Mouse (Mus musculus): ENCODE results near the gene Lmntd1. TPM values are rescaled to one million over a fixed set of nuclear protein-coding genes. Genes with fewer than 3 reads are reported as not detected.
"Not testable (repeated sequence)": the region's sequence is repeated elsewhere in the genome, so short reads cannot be mapped to it uniquely, and the experiment has no call there.

Lmntd1 gene
- polyA plus RNA-seq, 1 experiment from 2014 or later = 16.8 TPM

DNA sequence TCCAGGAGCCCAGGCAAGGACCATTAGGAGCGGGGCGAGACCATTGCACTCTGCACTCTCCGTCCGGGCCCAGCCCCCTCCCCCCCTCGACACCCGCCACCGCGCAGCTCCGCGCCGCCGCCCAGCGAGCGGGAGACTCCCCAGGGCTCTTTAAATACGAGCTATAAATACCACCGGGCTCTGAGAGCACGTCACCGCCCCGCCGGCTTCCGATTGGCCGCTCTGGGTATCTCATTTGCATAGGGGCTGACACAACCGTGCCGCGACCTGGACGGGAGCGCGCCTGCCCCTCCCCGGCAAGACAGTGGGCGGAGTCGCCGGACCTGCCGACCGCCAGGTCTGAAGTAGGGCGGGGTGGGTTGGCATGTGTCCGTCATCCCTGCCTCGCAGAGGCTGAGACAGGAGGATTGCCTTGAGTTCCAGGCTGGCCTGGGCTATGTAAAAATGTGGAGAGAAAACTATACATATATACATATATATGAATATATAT, 273.4 kb downstream of the Lmntd1 start:
- Histone ChIP-seq H3K27me3 (ENCODE audit: control insufficient read depth, insufficient read depth, low read length) (peaks cover 5% of the 10 kb centered on the region; the same call in 1 of the 2 replicates), H3K4me3 (ENCODE audit: low read length) (peak overlapping the region; percentile 63), H3K4me1 (ENCODE audit: control insufficient read depth, insufficient read depth, low read length) (peaks cover 13% of the 10 kb centered on the region), H3K4me2 (ENCODE audit: low read depth, low read length) (peak overlapping the region; percentile 96), H3K9me3 (replicated peaks; ENCODE audit: control insufficient read depth, low read length) (no peaks in the 10 kb centered on the region), H3K36me3 (ENCODE audit: control insufficient read depth, insufficient read depth) (no peaks in the 10 kb centered on the region), H3K9ac (ENCODE audit: low read length) (peak overlapping the region; percentile 76), H3K27ac (ENCODE audit: low read length) (peak overlapping the region; percentile 92)
- ATAC-seq (replicated peaks; ENCODE audit: extremely low read depth, insufficient read depth, low FRiP score) = peak; percentile 96
- WGBS = 0% methylated on average over 37 of the region's 37 CpGs

DNA sequence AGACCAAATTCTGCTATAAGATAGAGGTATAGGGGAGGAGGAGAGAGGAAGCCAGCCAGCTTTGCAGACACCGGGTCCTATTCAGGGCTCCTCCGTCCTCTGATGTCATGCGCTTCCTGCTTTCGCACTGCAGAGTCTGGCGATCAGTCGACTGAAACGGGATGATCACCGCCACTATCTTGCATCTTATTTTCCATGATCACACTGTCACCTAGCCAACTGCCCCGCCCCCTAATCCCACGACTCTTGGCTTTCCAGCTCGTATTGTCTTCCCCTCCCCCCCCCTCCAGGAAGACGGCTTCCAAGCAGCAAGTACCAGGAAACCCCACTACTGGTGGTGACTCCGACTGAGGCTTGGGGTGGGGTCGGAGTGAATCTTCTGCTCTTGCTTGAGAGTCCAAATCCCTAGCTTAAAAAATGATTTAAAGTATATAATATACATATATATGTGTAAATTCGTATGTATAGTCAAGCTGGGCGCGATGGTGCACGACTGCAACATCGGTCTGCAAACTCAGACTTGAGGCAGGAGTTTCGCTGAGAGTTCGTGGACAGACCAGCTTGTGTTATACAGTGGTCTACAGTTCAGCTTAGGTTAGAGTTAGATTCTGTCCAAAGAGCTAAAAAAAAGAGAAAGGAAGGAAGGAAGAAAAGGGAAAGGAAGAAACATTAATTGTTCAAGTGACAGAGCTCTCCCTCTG, 274.0 kb downstream of the Lmntd1 start:
- H3K9ac ChIP-seq (ENCODE audit: low read length) = peak overlapping the region; percentile 76

DNA sequence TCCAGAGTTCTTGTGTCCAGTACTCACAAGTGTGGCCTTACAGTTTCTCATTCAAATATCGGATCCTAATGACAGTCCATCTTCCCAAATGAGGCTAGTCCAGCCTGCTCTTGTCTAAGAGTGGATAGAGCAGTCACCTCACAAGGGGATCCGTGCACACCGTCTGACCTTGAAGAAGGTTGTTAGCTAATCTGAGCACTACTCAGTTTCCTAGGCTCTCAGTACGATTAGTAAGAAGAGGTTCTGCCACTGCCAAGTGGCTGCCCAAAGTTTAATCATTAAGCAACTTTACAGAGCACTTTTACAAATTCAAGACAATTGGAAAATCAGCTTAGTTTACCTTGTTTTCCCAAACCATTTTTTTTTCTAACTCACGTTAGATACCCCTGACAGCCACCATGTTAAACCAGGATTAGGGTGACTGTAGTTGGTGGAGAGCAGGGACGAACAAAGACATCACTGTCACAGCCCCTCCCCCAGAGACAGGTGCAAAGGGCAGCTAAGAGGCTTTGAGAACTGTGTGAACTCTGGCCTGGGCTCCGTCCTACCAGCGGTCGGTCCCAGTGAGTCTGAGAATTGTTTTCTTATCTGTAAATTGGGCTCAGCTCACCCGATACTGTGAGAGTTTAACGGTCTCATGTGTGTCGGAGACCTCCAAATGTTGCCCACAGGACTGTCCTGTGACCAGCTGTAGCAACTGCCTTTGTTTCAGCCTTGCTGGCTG, 275.4 kb downstream of the Lmntd1 start:
- H3K4me3 ChIP-seq (ENCODE audit: low read length) = no peak overlapping the region
- no peak overlapping the region for H3K4me2 ChIP-seq (ENCODE audit: low read depth, low read length)
- H3K9ac ChIP-seq (ENCODE audit: low read length) = no peak overlapping the region
- peaks cover 6% of the 10 kb centered on the region for H3K27me3 ChIP-seq (ENCODE audit: control insufficient read depth, insufficient read depth, low read length)
- no peak for ATAC-seq (replicated peaks; ENCODE audit: extremely low read depth, insufficient read depth, low FRiP score)
- no peak overlapping the region for H3K27ac ChIP-seq (ENCODE audit: low read length)
- no peaks in the 10 kb centered on the region for H3K36me3 ChIP-seq (ENCODE audit: control insufficient read depth, insufficient read depth)
- WGBS = 54% methylated on average over 12 of the region's 12 CpGs
- H3K4me1 ChIP-seq (ENCODE audit: control insufficient read depth, insufficient read depth, low read length) = peaks cover 15% of the 10 kb centered on the region
- no peaks in the 10 kb centered on the region for H3K9me3 ChIP-seq (replicated peaks; ENCODE audit: control insufficient read depth, low read length)

More for the DNA sequence above, 274.0 kb downstream of the Lmntd1 start:
- Histone ChIP-seq H3K4me3 (ENCODE audit: low read length) (peak overlapping the region; percentile 63), H3K36me3 (ENCODE audit: control insufficient read depth, insufficient read depth) (no peaks in the 10 kb centered on the region), H3K4me1 (ENCODE audit: control insufficient read depth, insufficient read depth, low read length) (peaks cover 15% of the 10 kb centered on the region), H3K9me3 (replicated peaks; ENCODE audit: control insufficient read depth, low read length) (no peaks in the 10 kb centered on the region), H3K4me2 (ENCODE audit: low read depth, low read length) (peak overlapping the region; percentile 96), H3K27ac (ENCODE audit: low read length) (peak overlapping the region; percentile 92), H3K27me3 (ENCODE audit: control insufficient read depth, insufficient read depth, low read length) (peaks cover 5% of the 10 kb centered on the region; the same call in 1 of the 2 replicates)
- WGBS = under 1% methylated on average over 21 of the region's 21 CpGs
- peak; percentile 35 for ATAC-seq (replicated peaks; ENCODE audit: extremely low read depth, insufficient read depth, low FRiP score)

DNA sequence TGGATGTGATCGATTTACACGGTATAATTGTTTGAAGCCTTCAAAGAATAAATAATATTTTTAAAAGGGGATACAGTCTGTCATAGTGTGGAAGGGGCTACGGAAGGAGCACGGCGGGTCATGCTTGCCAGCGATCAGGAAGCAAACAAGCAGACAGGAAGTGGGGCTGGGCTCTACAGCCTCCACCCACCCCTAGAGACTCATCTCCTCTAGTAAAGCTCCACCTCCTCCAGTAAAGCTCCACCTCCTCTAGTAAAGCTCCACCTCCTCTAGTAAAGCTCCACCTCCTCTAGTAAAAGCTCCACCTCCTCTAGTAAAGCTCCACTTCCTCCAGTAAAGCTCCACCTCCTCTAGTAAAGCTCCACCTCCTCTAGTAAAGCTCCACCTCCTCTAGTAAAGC, 276.6 kb downstream of the Lmntd1 start:
- H3K4me2 ChIP-seq (ENCODE audit: low read depth, low read length); H3K4me3 ChIP-seq (ENCODE audit: low read length); H3K27ac ChIP-seq (ENCODE audit: low read length); ATAC-seq (replicated peaks; ENCODE audit: extremely low read depth, insufficient read depth, low FRiP score); H3K9ac ChIP-seq (ENCODE audit: low read length); H3K9me3 ChIP-seq (replicated peaks; ENCODE audit: control insufficient read depth, low read length); H3K27me3 ChIP-seq (ENCODE audit: control insufficient read depth, insufficient read depth, low read length); H3K36me3 ChIP-seq (ENCODE audit: control insufficient read depth, insufficient read depth): not testable (repeated sequence)
- WGBS = 83% methylated on average over 6 of the region's 6 CpGs
- peaks cover 15% of the 10 kb centered on the region for H3K4me1 ChIP-seq (ENCODE audit: control insufficient read depth, insufficient read depth, low read length)

DNA sequence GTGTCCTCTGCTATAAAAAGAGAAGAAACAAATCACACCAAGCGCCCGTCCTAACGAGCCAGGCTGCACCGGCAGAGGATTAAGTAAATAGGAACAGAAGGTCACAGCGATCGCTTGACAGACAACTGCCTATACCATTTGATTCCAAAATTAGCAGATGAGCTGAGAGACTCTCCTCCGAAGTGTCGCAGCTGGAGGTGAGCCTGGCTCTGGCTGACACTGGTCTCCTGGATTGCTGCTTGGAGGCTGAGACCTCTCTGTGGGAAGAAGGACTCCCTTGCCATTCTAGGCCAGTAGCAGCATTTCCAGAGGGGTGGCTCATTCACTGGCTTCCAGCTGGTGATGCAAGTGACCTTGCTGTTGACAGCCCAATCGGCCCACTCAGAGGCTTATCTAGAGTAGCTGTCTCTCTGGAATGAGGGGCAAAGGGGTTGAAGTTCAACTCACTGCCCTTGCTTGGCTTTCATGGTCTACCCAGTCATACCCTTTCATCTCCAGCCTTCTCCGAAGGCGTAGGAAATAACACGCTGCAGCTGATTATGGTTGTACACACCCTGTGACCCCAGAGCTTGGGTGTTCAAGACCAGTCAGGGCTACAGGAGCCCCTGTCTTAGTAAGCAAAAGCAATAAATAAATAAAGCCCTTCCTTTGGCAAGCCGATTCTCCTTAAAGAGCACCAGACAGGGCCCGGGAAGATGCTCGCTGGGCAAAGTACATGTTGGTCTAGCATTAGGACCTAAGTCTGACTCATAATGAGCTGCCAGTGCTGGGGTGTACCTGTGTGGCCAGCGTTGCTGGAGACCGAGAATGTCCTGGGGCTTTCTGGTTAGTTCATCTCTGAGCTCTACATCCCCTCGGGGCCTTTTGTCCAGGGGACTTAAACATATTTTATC, 278.0 kb downstream of the Lmntd1 start:
- Histone ChIP-seq H3K4me3 (ENCODE audit: low read length) (no peak overlapping the region), H3K9ac (ENCODE audit: low read length) (no peak overlapping the region), H3K27ac (ENCODE audit: low read length) (no peak overlapping the region), H3K4me2 (ENCODE audit: low read depth, low read length) (peak overlapping the region; percentile 43), H3K4me1 (ENCODE audit: control insufficient read depth, insufficient read depth, low read length) (peaks cover 15% of the 10 kb centered on the region), H3K9me3 (replicated peaks; ENCODE audit: control insufficient read depth, low read length) (no peaks in the 10 kb centered on the region), H3K36me3 (ENCODE audit: control insufficient read depth, insufficient read depth) (no peaks in the 10 kb centered on the region), H3K27me3 (ENCODE audit: control insufficient read depth, insufficient read depth, low read length) (peaks cover 11% of the 10 kb centered on the region)
- no peak for ATAC-seq (replicated peaks; ENCODE audit: extremely low read depth, insufficient read depth, low FRiP score)
- WGBS = 42% methylated on average over 18 of the region's 18 CpGs

DNA sequence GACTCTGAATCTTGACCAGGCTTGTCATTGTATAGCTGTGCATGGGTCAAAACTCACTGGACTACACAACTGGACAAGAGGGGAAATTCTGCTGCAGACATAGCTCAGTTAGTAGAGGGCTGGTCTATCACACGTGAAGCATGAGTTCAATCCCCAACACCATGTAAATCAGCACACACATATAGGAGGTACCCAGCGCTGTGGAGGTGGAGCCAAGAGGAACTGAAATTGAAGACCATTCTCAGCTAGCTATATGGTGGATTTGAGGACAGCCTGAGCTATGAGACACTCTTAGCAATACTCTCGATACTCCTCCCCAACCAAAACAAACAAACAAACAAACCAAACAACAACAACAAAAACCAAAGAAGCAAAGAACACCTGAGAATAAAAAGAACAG, 279.9 kb downstream of the Lmntd1 start:
- Histone ChIP-seq H3K9me3 (replicated peaks; ENCODE audit: control insufficient read depth, low read length) (no peaks in the 10 kb centered on the region), H3K27me3 (ENCODE audit: control insufficient read depth, insufficient read depth, low read length) (peaks cover 11% of the 10 kb centered on the region), H3K36me3 (ENCODE audit: control insufficient read depth, insufficient read depth) (no peaks in the 10 kb centered on the region), H3K4me3 (ENCODE audit: low read length) (no peak overlapping the region), H3K27ac (ENCODE audit: low read length) (no peak overlapping the region), H3K9ac (ENCODE audit: low read length) (no peak overlapping the region), H3K4me1 (ENCODE audit: control insufficient read depth, insufficient read depth, low read length) (peaks cover 10% of the 10 kb centered on the region), H3K4me2 (ENCODE audit: low read depth, low read length) (no peak overlapping the region)
- WGBS = 86% methylated on average over 3 of the region's 3 CpGs
- ATAC-seq (replicated peaks; ENCODE audit: extremely low read depth, insufficient read depth, low FRiP score) = no peak

DNA sequence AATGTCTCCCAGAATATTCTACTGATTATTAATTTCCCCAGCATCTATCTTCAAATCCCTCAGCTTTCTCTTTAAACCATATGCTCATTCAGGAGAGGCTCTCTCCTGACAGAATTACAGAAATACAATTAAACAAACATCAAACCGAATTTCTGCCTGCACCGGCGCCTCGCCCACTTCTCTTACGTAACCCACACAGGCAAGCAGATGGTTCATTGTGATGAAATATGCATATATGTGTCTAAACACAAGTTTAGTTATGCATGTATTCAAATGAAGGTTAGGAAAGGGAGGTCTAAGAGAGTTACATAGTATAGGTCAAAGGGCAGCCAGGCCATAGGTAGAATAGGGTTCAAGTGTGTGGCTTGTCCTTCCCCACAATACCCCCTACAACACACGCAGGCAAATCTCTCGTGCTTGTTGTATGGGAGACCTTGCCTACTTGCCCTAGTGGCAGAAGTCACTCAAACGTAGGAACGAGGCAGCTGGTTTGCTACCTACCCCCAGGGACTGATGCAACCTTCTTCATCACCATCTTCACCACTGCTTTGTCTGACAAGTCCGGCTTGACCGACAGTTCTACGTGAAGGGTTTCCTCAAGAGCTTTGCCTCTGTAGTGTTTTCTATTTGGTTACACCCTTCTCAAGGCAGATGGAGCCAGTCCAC, 287.8 kb downstream of the Lmntd1 start:
- Histone ChIP-seq H3K4me3 (ENCODE audit: low read length) (no peak overlapping the region), H3K36me3 (ENCODE audit: control insufficient read depth, insufficient read depth) (no peaks in the 10 kb centered on the region), H3K4me1 (ENCODE audit: control insufficient read depth, insufficient read depth, low read length) (no peaks in the 10 kb centered on the region), H3K27me3 (ENCODE audit: control insufficient read depth, insufficient read depth, low read length) (peaks cover 19% of the 10 kb centered on the region), H3K9me3 (replicated peaks; ENCODE audit: control insufficient read depth, low read length) (peaks cover 3% of the 10 kb centered on the region), H3K9ac (ENCODE audit: low read length) (no peak overlapping the region), H3K4me2 (ENCODE audit: low read depth, low read length) (no peak overlapping the region), H3K27ac (ENCODE audit: low read length) (no peak overlapping the region)
- WGBS = 82% methylated on average over 12 of the region's 12 CpGs
- no peak for ATAC-seq (replicated peaks; ENCODE audit: extremely low read depth, insufficient read depth, low FRiP score)

DNA sequence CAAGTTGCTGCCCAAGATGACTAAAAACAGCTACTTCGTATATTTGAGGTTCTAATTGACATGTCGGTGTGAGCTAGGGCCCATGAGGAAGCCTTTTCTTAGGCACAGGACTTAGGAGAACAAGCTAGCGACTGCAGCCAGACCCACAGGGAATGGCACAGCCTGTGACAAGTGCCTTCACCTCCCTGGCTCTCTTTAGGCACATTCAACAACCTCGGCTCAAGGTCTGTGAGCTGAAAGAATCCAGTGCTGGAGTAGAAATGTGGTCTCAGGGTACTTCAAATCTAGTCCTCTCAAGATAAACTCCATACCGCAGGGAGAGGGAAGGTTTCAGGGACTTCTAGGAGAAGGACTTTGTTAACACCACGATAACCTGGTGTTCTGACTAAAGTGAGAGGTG, 289.0 kb downstream of the Lmntd1 start:
- no peaks in the 10 kb centered on the region for H3K36me3 ChIP-seq (ENCODE audit: control insufficient read depth, insufficient read depth)
- 36% methylated on average over 6 of the region's 6 CpGs for WGBS
- no peaks in the 10 kb centered on the region for H3K4me1 ChIP-seq (ENCODE audit: control insufficient read depth, insufficient read depth, low read length)
- no peak overlapping the region for H3K9ac ChIP-seq (ENCODE audit: low read length)
- ATAC-seq (replicated peaks; ENCODE audit: extremely low read depth, insufficient read depth, low FRiP score) = no peak
- peaks cover 19% of the 10 kb centered on the region for H3K27me3 ChIP-seq (ENCODE audit: control insufficient read depth, insufficient read depth, low read length)
- no peak overlapping the region for H3K27ac ChIP-seq (ENCODE audit: low read length)
- peaks cover 3% of the 10 kb centered on the region for H3K9me3 ChIP-seq (replicated peaks; ENCODE audit: control insufficient read depth, low read length)
- H3K4me3 ChIP-seq (ENCODE audit: low read length) = no peak overlapping the region
- H3K4me2 ChIP-seq (ENCODE audit: low read depth, low read length) = no peak overlapping the region

Measured in heart, embryonic 16.5 days (tissue).